Mouse (Mus musculus) liver, embryonic 12.5 days (tissue): ENCODE data around the gene Gm9. TPM values are rescaled to one million over a fixed set of nuclear protein-coding genes. Genes with fewer than 3 reads are reported as not detected.

Experiments
- ATAC-seq: fragments of 200-750 bp; cut with Nextera tagmentation; 2 replicates; pipeline ENCODE4 v1.8.0; 2017; ENCODE audit warnings: moderate number of reproducible peaks, mild to moderate bottlenecking, moderate library complexity
- H3K27ac ChIP-seq: fragments of 300-500 bp; sonication (generic); 2 replicates; pipeline ENCODE4 v1.5.1; 2016; ENCODE audit warnings: mild to moderate bottlenecking
- H3K27me3 ChIP-seq: fragments of 300-500 bp; sonication (generic); replicated peaks from 2 replicates; pipeline ENCODE4 v1.6.1; 2016; ENCODE audit warnings: mild to moderate bottlenecking, moderate library complexity
- H3K36me3 ChIP-seq: fragments of 300-500 bp; sonication (generic); 2 replicates; pipeline ENCODE4 v1.6.1; 2016; ENCODE audit warnings: mild to moderate bottlenecking, moderate library complexity
- H3K4me1 ChIP-seq: fragments of 300-500 bp; sonication (generic); 2 replicates; pipeline ENCODE4 v1.6.1; 2016
- H3K4me2 ChIP-seq: fragments of 300-500 bp; sonication (generic); 2 replicates; pipeline ENCODE4 v1.6.1; 2016; ENCODE audit warnings: mild to moderate bottlenecking, moderate library complexity
- H3K4me3 ChIP-seq: fragments of 300-500 bp; sonication (generic); 2 replicates; pipeline ENCODE4 v1.5.1; 2016; ENCODE audit warnings: mild to moderate bottlenecking, moderate library complexity
- H3K9ac ChIP-seq: fragments of 300-500 bp; sonication (generic); 2 replicates; pipeline ENCODE4 v1.6.1; 2016; ENCODE audit warnings: mild to moderate bottlenecking, moderate library complexity
- H3K9me3 ChIP-seq: fragments of 300-500 bp; sonication (generic); replicated peaks from 2 replicates; pipeline ENCODE4 v1.6.1; 2016; ENCODE audit warnings: mild to moderate bottlenecking, moderate library complexity
- WGBS: fragments of 180-500 bp; shearing (Covaris S2); methylation state at CpG from one replicate; pipeline ENCODE4 v1.1.7; 2016; ENCODE audit not compliant: insufficient replicate concordance; 5-methylcytosine and 5-hydroxymethylcytosine counted together
- polyA plus RNA-seq: library from polyadenylated mRNA; unstranded; fragments of >200 nt; fragmentation: Nextera tagmentation; extraction: Ambion mirVana; gene quantifications from 2 replicates; pipeline ENCODE4 v1.2.1, GENCODE M21; 2016

Gene Gm9
- polyA plus RNA-seq, 1 experiment from 2014 or later, result not detected

GRCm38 (mm10) chrX:37161169-37161568, 49.7 kb downstream of the Gm9 start:
- Histone ChIP-seq H3K4me2 (no peak overlapping the region), H3K36me3 (0 out of 2 replicates have a peak, but pooled peaks cover 3% of the 10 kb centered on the region), H3K4me3 (no peak overlapping the region), H3K27ac (no peak overlapping the region), H3K4me1 (no peaks in the 10 kb centered on the region), H3K9ac (no peak overlapping the region), H3K9me3 (no peaks in the 10 kb centered on the region), H3K27me3 (no peaks in the 10 kb centered on the region; the same call in 1 of the 2 replicates)
- no peak for ATAC-seq
- WGBS, result 69% methylated on average over 10 of the region's 10 CpGs

Other genes starting within 250 kb of the Gm9 start
- 6.1 and 6.2 TPM in 2 replicates for gene Sept6, start 219.2 kb downstream of the Gm9 start, polyA plus RNA-seq
- gene Sowahd, start 162.2 kb downstream of the Gm9 start, polyA plus RNA-seq, result 0.11 and 0.25 TPM in 2 replicates
- 526 and 538 TPM in 2 replicates for gene Rpl39, start 125.6 kb downstream of the Gm9 start, polyA plus RNA-seq
- 14.2 and 15.6 TPM in 2 replicates for gene Upf3b, start 100.7 kb downstream of the Gm9 start, polyA plus RNA-seq
- gene Nkap, start 84.2 kb downstream of the Gm9 start, polyA plus RNA-seq, result 10.6 and 11.5 TPM in 2 replicates
- 0.11 TPM in 1 of 2 replicates, not detected in the other for gene Akap14, start 42.2 kb downstream of the Gm9 start, polyA plus RNA-seq
- 235 and 236 TPM in 2 replicates for gene Ndufa1, start 19.9 kb downstream of the Gm9 start, polyA plus RNA-seq
- 4.3 and 4.4 TPM in 2 replicates for gene Rnf113a1, start 19.8 kb downstream of the Gm9 start, polyA plus RNA-seq
- not detected in 2 replicates for gene Rhox1, start 11.2 kb upstream of the Gm9 start, polyA plus RNA-seq
- gene Rhox2a, start 33.9 kb upstream of the Gm9 start, polyA plus RNA-seq, result not detected in 2 replicates
- gene Rhox3a, start 38.9 kb upstream of the Gm9 start, polyA plus RNA-seq, result not detected in 2 replicates
- gene Rhox4a, start 54.3 kb upstream of the Gm9 start, polyA plus RNA-seq, result not detected in 2 replicates
- not detected in 2 replicates for gene Rhox3a2, start 169.0 kb upstream of the Gm9 start, polyA plus RNA-seq
- not detected in 2 replicates for gene Rhox4a2, start 179.8 kb upstream of the Gm9 start, polyA plus RNA-seq
- not detected in 2 replicates for gene Rhox2b, start 201.0 kb upstream of the Gm9 start, polyA plus RNA-seq
- gene Rhox4b, start 221.5 kb upstream of the Gm9 start, polyA plus RNA-seq, result not detected in 2 replicates
- gene Rhox2c, start 242.6 kb upstream of the Gm9 start, polyA plus RNA-seq, result not detected in 2 replicates
- gene Rhox3c, start 247.5 kb upstream of the Gm9 start, polyA plus RNA-seq, result not detected in 2 replicates